Mouse (Mus musculus): ENCODE data around the gene Dtx3. TPM values are rescaled to one million over a fixed set of nuclear protein-coding genes. Genes with fewer than 3 reads are reported as not detected.
A peak's percentile ranks its signal among the peaks of the same experiment; 100 is the strongest.
"Not testable (repeated sequence)": the region's sequence is repeated elsewhere in the genome, so short reads cannot be mapped to it uniquely, and the experiment has no call there.

Gene Dtx3
- polyA plus RNA-seq, 1 experiment from 2014 or later = 122 TPM

DNA sequence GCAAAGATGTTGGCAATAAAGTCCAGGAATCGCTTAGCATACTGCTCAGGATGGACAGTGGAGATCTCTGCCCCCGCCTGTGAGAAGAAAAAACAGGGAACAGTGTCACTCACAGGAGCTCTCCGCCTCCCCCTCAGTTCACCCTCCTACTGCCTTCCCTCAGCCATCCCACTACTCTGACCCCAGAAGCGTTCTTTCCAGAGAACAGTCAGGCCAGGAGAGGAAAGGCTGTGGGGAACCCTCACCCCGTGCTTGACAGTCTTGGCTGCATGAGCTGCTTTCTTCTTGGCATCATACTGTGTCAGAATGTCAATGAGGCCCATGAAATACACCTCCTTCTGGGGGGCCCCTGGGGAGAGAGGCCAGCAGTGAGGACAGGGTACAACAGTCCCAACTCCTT is 3.5 kb upstream of the Dtx3 start:
- no peak for DNase-seq (ENCODE audit: low spot score)
- WGBS = 78% methylated on average over 5 of the region's 5 CpGs
- H3K4me1 ChIP-seq = peaks cover 23% of the 10 kb centered on the region
- H3K9me3 ChIP-seq (replicated peaks) = no peaks in the 10 kb centered on the region
- peaks cover 66% of the 10 kb centered on the region for H3K36me3 ChIP-seq
- H3K27me3 ChIP-seq (ENCODE audit: low read depth, poor library complexity, severe bottlenecking) = no peaks in the 10 kb centered on the region
- no peak overlapping the region for H3K27ac ChIP-seq
- no peak overlapping the region for H3K4me3 ChIP-seq

GRCm38 (mm10) chr10:127198492-127198891 is 3.0 kb upstream of the Dtx3 start:
- DNase-seq (ENCODE audit: low spot score) = no peak
- 74% methylated on average over 2 of the region's 2 CpGs for WGBS
- Histone ChIP-seq H3K36me3 (peaks cover 63% of the 10 kb centered on the region), H3K9me3 (replicated peaks) (no peaks in the 10 kb centered on the region), H3K4me3 (no peak overlapping the region), H3K27ac (no peak overlapping the region), H3K4me1 (peaks cover 23% of the 10 kb centered on the region), H3K27me3 (ENCODE audit: low read depth, poor library complexity, severe bottlenecking) (no peaks in the 10 kb centered on the region)

- Histone ChIP-seq H3K9me3 (replicated peaks) (no peaks in the 10 kb centered on the region), H3K27ac (no peak overlapping the region), H3K27me3 (ENCODE audit: low read depth, poor library complexity, severe bottlenecking) (no peaks in the 10 kb centered on the region), H3K4me3 (no peak overlapping the region), H3K4me1 (peaks cover 29% of the 10 kb centered on the region), H3K36me3 (peaks cover 63% of the 10 kb centered on the region)
- no peak for DNase-seq (ENCODE audit: low spot score)
- WGBS = 87% methylated on average over 11 of the region's 11 CpGs
Measured at GRCm38 (mm10) chr10:127197505-127198110, 2.1 kb upstream of the Dtx3 start.

GRCm38 (mm10) chr10:127197104-127197503 is 1.6 kb upstream of the Dtx3 start:
- 94% methylated on average over 8 of the region's 8 CpGs for WGBS
- H3K27me3 ChIP-seq (ENCODE audit: low read depth, poor library complexity, severe bottlenecking) = no peaks in the 10 kb centered on the region
- no peaks in the 10 kb centered on the region for H3K9me3 ChIP-seq (replicated peaks)
- no peak overlapping the region for H3K27ac ChIP-seq
- peaks cover 62% of the 10 kb centered on the region for H3K36me3 ChIP-seq
- peaks cover 31% of the 10 kb centered on the region for H3K4me1 ChIP-seq
- no peak for DNase-seq (ENCODE audit: low spot score)
- H3K4me3 ChIP-seq = no peak overlapping the region

DNA sequence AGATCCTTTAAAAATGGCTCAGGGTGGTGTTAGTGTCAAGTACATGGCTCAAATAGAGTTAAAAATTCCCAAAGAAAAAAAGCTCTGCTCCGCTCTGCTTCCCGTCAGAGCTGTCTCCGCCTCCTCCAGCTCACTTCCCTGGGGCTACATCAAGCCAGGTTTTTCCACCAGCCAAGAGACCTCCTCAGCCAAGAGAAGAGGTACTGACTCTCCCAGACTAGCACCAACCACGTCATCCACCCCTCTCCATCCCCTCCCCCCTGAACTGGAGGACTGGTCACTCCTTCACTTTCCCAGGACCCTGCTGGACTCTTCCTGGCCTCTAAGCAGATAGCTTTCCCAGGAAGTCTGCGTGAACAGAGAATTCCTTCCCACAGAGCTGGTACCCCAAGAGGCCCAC is 864 bp upstream of the Dtx3 start:
- H3K27ac ChIP-seq = peak overlapping the region; percentile 98
- H3K36me3 ChIP-seq = peaks cover 61% of the 10 kb centered on the region
- DNase-seq (ENCODE audit: low spot score) = peak; percentile 56
- H3K4me3 ChIP-seq = peak overlapping the region; percentile 99
- no peaks in the 10 kb centered on the region for H3K9me3 ChIP-seq (replicated peaks)
- 7% methylated on average over 5 of the region's 5 CpGs for WGBS
- peaks cover 31% of the 10 kb centered on the region for H3K4me1 ChIP-seq
- H3K27me3 ChIP-seq (ENCODE audit: low read depth, poor library complexity, severe bottlenecking) = no peaks in the 10 kb centered on the region

DNA sequence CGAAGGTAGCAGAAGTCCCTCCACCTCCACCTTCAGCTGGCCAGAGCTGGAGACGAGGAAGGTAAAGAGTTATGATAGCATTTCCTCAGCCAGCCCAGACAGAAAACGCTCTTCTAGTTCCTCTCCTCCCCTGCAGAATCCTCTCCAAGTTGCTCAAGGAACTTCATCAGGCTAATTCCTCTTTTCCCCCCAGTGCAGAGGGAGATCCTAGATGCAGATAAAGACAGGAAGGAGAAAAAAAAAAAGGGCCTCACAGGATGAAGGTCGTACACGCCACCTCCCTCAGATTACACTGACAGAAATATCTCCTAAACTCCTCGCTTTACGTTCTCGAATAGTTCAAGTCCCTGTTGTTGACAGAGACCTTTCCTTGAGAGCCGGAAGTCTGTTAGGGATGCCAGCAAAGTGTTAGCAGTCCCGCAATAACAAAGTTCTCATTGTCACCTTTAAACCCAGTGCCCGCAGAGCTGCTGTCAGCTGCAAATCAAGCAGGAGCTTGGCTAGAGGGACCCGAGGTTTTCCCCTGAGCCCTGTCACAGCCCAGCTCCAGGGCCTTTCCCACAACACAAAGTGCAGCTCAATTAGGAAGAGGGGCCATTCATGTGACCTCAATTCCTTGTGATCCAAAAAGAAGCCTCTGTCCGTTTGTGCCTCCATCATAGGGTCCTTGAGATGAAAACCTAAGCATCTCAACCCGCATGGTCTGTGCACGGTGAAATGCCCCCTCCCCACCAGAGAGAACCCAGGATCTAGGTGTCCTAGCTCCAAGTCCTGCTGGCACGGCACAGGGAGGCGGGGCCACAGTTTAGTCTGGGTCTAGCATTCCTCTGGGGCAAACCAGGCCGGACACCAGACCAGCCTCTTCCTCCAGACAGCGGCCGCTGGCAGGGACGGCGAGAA is 850 bp downstream of the Dtx3 start:
- Histone ChIP-seq H3K4me3 (peak overlapping the region; percentile 99), H3K9me3 (replicated peaks) (no peaks in the 10 kb centered on the region), H3K4me1 (peaks cover 48% of the 10 kb centered on the region), H3K36me3 (peaks cover 57% of the 10 kb centered on the region), H3K27me3 (ENCODE audit: low read depth, poor library complexity, severe bottlenecking) (no peaks in the 10 kb centered on the region), H3K27ac (peak overlapping the region; percentile 98)
- DNase-seq (ENCODE audit: low spot score) = peak; percentile 70
- 17% methylated on average over 22 of the region's 22 CpGs for WGBS

DNA sequence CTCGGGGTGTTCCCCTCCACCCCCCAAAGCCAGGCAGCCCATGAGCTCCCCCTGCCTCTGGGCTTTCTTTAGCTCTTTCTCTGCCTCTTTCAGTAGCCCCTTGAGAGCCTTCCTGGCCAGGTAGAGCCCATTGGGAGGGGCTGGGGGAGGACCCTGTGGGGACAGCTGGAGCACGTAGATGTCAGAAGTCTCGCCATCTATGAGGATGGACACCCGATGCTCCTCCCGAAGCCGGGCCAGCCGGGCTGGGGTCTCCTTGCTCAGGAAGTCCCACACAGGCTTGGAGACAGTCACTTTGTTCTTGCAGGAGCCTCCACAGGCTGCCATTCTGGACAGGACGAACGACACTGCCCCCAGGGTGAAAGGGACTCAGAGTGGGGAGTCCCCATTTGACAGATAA is 2.5 kb downstream of the Dtx3 start:
- H3K4me3 ChIP-seq = no peak overlapping the region

GRCm38 (mm10) chr10:127192057-127192328 is 3.5 kb downstream of the Dtx3 start:
- Histone ChIP-seq H3K36me3 (peaks cover 34% of the 10 kb centered on the region), H3K4me1 (peaks cover 73% of the 10 kb centered on the region)
- DNase-seq (ENCODE audit: low spot score); H3K27me3 ChIP-seq (ENCODE audit: low read depth, poor library complexity, severe bottlenecking); H3K4me3 ChIP-seq; H3K27ac ChIP-seq; H3K9me3 ChIP-seq (replicated peaks): not testable (repeated sequence)
- WGBS = 90% methylated on average over 1 of the region's 1 CpGs

More for the DNA sequence above, 2.5 kb downstream of the Dtx3 start:
- Histone ChIP-seq H3K27ac (0 out of 2 replicates have a peak overlapping the region, but pooled peaks have one; percentile 50), H3K9me3 (replicated peaks) (no peaks in the 10 kb centered on the region), H3K36me3 (peaks cover 40% of the 10 kb centered on the region), H3K27me3 (ENCODE audit: low read depth, poor library complexity, severe bottlenecking) (no peaks in the 10 kb centered on the region), H3K4me1 (peaks cover 63% of the 10 kb centered on the region)
- WGBS = 84% methylated on average over 9 of the region's 9 CpGs
- no peak for DNase-seq (ENCODE audit: low spot score)

DNA sequence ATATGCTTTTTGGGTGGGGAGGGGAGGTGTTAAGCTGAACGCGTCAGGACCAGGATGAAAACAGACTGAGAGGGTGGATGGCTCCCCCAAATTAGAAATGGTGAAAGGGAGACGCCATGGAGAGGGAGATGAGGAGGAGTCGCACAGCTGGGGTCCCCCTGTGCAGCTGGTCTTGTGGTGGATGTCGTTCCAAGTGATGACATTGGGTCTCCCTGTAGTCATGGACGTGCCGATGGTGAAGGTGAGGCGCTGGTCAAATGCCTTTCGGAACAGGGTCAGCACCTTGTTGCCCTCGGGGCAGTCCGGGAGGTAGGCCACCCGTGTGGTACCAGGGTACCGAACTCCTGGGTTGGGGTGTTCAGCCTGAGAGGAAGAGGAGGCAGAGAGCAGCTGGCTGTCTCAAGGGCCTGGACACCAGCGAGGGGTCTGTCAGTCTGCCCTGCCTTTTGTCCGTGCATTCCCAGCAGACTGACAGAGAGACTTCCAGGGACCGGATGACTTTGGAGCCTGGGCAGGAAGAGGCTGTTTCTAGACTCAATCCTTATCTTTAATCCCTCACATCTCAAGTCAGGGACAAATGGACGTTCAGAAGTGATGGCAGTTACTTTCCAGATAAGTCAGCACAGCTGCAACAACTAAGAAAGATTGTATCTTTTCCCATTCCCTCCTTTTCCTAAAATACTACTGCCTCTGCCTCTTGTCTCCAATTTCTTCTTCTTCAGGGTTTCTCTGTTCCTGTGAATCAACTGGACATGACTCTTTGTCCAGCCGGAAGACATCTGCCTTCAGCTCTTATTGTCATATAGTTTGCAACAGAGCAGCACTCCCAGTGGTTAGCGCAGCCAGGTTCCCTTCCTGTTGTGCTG is 4.1 kb downstream of the Dtx3 start:
- 82% methylated on average over 19 of the region's 19 CpGs for WGBS
- peaks cover 40% of the 10 kb centered on the region for H3K36me3 ChIP-seq
- H3K4me1 ChIP-seq = peaks cover 70% of the 10 kb centered on the region
- no peaks in the 10 kb centered on the region for H3K9me3 ChIP-seq (replicated peaks)
- DNase-seq (ENCODE audit: low spot score) = no peak
- H3K4me3 ChIP-seq = peak overlapping the region; percentile 79; the same call in 1 of the 2 replicates
- H3K27ac ChIP-seq = no peak overlapping the region
- H3K27me3 ChIP-seq (ENCODE audit: low read depth, poor library complexity, severe bottlenecking) = no peaks in the 10 kb centered on the region

DNA sequence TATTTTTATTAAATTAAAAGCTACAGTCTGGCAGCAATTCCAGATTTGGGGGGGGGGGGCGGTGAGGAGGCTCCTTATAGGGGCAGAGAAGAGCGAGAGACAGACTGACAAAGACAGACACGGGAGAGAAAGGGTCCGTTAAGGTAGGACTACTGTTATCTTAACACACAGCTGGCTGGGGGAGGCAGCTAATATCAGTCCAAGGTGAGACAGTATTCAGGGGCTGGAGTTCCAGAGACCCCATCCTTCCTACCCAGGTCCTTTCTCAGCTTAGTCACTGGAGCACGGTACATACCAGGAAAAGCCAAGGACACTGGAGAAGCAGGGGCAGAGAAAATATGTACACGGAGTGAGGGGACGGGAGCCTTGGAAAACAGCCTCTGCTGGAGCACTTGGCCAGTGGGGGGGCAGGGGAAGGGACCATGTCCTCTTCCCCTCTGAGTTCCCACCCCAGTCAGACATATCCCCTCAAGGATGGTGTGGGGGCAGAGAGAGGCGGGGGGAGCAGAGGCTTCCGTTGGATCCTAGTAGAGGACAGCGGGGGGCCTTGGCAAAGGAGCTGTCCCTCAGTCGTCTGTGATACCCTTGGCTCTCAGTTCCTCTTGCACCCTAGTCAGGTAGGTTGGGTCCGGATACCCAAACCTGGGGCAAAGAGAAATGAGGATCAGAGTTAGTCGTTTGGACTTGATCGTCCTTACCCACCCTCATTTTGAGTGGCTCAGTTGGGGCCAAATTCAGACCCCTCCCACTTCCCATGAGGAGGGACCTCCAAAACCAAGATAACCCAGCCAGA is 4.9 kb downstream of the Dtx3 start:
- H3K27ac ChIP-seq = peak overlapping the region; percentile 94
- 0 out of 2 replicates have a peak, but pooled peaks cover under 1% of the 10 kb centered on the region for H3K27me3 ChIP-seq (ENCODE audit: low read depth, poor library complexity, severe bottlenecking)
- H3K9me3 ChIP-seq (replicated peaks) = no peaks in the 10 kb centered on the region
- H3K4me3 ChIP-seq = peak overlapping the region; percentile 79
- no peak for DNase-seq (ENCODE audit: low spot score)
- H3K4me1 ChIP-seq = peaks cover 66% of the 10 kb centered on the region
- H3K36me3 ChIP-seq = peaks cover 48% of the 10 kb centered on the region
- WGBS = 41% methylated on average over 13 of the region's 14 CpGs

DNA sequence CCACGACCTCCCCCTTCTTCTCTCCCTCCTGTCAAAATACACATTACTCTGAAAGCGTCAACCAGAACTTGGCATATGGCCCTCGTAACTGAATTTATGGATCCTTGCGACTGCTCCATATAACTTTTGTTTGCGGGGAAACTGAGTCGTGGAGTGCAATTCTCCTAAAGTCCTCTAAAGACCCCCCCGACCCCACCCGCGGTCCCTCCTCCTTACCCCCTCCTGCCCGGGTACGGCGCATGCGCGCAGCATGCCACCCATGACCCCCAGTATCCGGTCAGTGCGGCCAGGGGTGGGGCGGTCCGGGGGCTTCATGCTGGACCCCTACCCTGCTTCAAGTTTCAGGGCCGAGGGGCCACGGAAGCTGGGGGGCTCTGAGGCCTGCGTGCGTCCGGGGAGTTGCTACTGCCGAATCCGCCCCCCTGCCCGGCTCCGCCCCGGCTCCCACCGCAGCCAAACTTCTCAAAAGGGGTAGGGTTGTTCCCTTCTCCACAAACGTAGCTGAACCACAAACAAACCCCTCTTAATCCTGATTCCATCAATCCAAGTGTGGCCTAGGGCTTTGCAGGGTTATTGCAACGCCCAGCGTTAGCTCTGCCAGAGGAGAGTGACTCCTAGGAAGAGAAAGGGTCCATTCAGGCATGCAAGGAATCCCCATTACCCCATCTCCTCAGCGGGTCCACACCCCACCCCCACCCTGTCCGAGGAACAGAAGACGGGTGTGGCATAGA is 5.7 kb downstream of the Dtx3 start, which contains the start of gene Arhgef25:
Gene Arhgef25, minus strand, starts transcription at position 433 of the 731 bp plus-strand sequence.
- peak within 1 kb of the TSS; percentile 79 for H3K4me3 ChIP-seq
- WGBS = under 1% methylated on average over 35 of the region's 35 CpGs
- H3K9me3 ChIP-seq (replicated peaks) = no peaks in the 10 kb centered on the region
- H3K27ac ChIP-seq = peak within 1 kb of the TSS; percentile 94
- peaks cover 8% of the 10 kb centered on the region for H3K27me3 ChIP-seq (ENCODE audit: low read depth, poor library complexity, severe bottlenecking)
- H3K36me3 ChIP-seq = peaks cover 56% of the 10 kb centered on the region
- H3K4me1 ChIP-seq = peaks cover 64% of the 10 kb centered on the region
- DNase-seq (ENCODE audit: low spot score) = peak; percentile 77

Measured in limb, embryonic 10.5 days (tissue).